Mouse (Mus musculus): ENCODE results near the gene Cd209g. TPM values are rescaled to one million over a fixed set of nuclear protein-coding genes. Genes with fewer than 3 reads are reported as not detected.

Gene Cd209g
- not detected for polyA plus RNA-seq (2015; fragmentation: Illumina TruSeq; extraction: RNeasy Lipid Tissue Mini Kit (QIAGEN cat#74804); ENCODE audit: low read depth, low replicate concordance)

GRCm38 (mm10) chr8:4133798-4134197 is at the start of gene Cd209g:
Gene Cd209g, plus strand, starts transcription at chr8:4134098.

GRCm38 (mm10) chr8:4105735-4106134 is 28.2 kb upstream of the Cd209g start, which contains the start of gene Cd209f:
Gene Cd209f, minus strand, starts transcription at chr8:4105835.

GRCm38 (mm10) chr8:4165852-4166751 is 32.2 kb downstream of the Cd209g start, which contains the start of gene Evi5l:
Gene Evi5l, plus strand, starts transcription at chr8:4166567.

Other genes starting within 250 kb of the Cd209g start
- gene Cd209b, start 207.3 kb upstream of the Cd209g start, polyA plus RNA-seq (2015; fragmentation: Illumina TruSeq; extraction: RNeasy Lipid Tissue Mini Kit (QIAGEN cat#74804); ENCODE audit: low read depth, low replicate concordance), result not detected
- gene Cd209c, start 179.4 kb upstream of the Cd209g start, polyA plus RNA-seq (2015; fragmentation: Illumina TruSeq; extraction: RNeasy Lipid Tissue Mini Kit (QIAGEN cat#74804); ENCODE audit: low read depth, low replicate concordance), result 0.39 TPM
- 0.95 TPM for gene Cd209f, start 28.3 kb upstream of the Cd209g start, polyA plus RNA-seq (2015; fragmentation: Illumina TruSeq; extraction: RNeasy Lipid Tissue Mini Kit (QIAGEN cat#74804); ENCODE audit: low read depth, low replicate concordance)
- 66.6 TPM for gene Evi5l, start 32.5 kb downstream of the Cd209g start, polyA plus RNA-seq (2015; fragmentation: Illumina TruSeq; extraction: RNeasy Lipid Tissue Mini Kit (QIAGEN cat#74804); ENCODE audit: low read depth, low replicate concordance)
- gene Prr36, start 83.4 kb downstream of the Cd209g start, polyA plus RNA-seq (2015; fragmentation: Illumina TruSeq; extraction: RNeasy Lipid Tissue Mini Kit (QIAGEN cat#74804); ENCODE audit: low read depth, low replicate concordance), result 12.3 TPM
- gene Lrrc8e, start 92.7 kb downstream of the Cd209g start, polyA plus RNA-seq (2015; fragmentation: Illumina TruSeq; extraction: RNeasy Lipid Tissue Mini Kit (QIAGEN cat#74804); ENCODE audit: low read depth, low replicate concordance), result not detected
- gene Map2k7, start 104.6 kb downstream of the Cd209g start, polyA plus RNA-seq (2015; fragmentation: Illumina TruSeq; extraction: RNeasy Lipid Tissue Mini Kit (QIAGEN cat#74804); ENCODE audit: low read depth, low replicate concordance), result 57.1 TPM
- gene Gm49320, start 104.8 kb downstream of the Cd209g start, polyA plus RNA-seq (2015; fragmentation: Illumina TruSeq; extraction: RNeasy Lipid Tissue Mini Kit (QIAGEN cat#74804); ENCODE audit: low read depth, low replicate concordance), result 1.7 TPM
- gene Tgfbr3l, start 114.1 kb downstream of the Cd209g start, polyA plus RNA-seq (2015; fragmentation: Illumina TruSeq; extraction: RNeasy Lipid Tissue Mini Kit (QIAGEN cat#74804); ENCODE audit: low read depth, low replicate concordance), result 6.5 TPM
- 40.7 TPM for gene Snapc2, start 119.0 kb downstream of the Cd209g start, polyA plus RNA-seq (2015; fragmentation: Illumina TruSeq; extraction: RNeasy Lipid Tissue Mini Kit (QIAGEN cat#74804); ENCODE audit: low read depth, low replicate concordance)
- gene Ctxn1, start 125.2 kb downstream of the Cd209g start, polyA plus RNA-seq (2015; fragmentation: Illumina TruSeq; extraction: RNeasy Lipid Tissue Mini Kit (QIAGEN cat#74804); ENCODE audit: low read depth, low replicate concordance), result 546 TPM
- 73.6 TPM for gene Timm44, start 141.8 kb downstream of the Cd209g start, polyA plus RNA-seq (2015; fragmentation: Illumina TruSeq; extraction: RNeasy Lipid Tissue Mini Kit (QIAGEN cat#74804); ENCODE audit: low read depth, low replicate concordance)
- 14.3 TPM for gene Ccl25, start 191.1 kb downstream of the Cd209g start, polyA plus RNA-seq (2015; fragmentation: Illumina TruSeq; extraction: RNeasy Lipid Tissue Mini Kit (QIAGEN cat#74804); ENCODE audit: low read depth, low replicate concordance)
- gene Elavl1, start 191.3 kb downstream of the Cd209g start, polyA plus RNA-seq (2015; fragmentation: Illumina TruSeq; extraction: RNeasy Lipid Tissue Mini Kit (QIAGEN cat#74804); ENCODE audit: low read depth, low replicate concordance), result 28.6 TPM